Mouse (Mus musculus): ENCODE results near the gene Erf. TPM values are rescaled to one million over a fixed set of nuclear protein-coding genes. Genes with fewer than 3 reads are reported as not detected.

Erf gene
- polyA plus RNA-seq, 1 experiment from 2014 or later: 3.7 TPM

DNA sequence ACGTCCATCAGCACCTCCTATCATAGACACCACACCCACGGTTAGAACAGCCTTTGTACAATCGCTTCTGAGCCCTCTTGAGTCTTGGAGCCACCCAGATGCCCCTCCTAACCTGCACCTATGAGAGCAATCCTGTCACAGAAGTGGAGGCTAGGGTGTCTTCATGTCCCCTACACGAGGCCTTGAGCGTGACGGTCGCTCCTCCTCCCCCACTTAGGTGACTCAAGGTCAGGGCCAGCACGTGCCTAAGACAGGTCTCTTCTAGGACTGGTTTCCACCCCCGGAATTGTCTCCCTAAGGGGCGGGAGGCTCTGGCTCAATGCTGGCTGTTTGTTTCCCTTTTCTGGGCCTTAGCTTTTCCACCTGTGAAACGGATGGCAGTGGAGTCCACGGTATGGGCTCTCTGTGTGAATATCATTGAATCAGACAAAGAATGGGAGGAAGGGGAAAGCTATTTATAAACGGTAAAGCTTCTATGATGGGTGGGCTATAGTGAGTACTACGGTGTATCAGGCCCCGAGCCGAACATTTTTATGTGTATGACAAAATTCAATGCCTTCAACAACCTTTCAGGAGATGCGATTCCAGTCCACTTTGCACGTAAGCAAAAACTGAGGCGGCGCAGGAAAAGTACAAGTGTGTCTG, 30.0 kb downstream of the Erf start, which contains the start of gene Dedd2:
Gene Dedd2 (minus strand): TSS at position 159 of the 645 bp plus-strand sequence.
- peaks cover 27% of the 10 kb centered on the region for H3K4me1 ChIP-seq (ENCODE audit: control insufficient read depth, insufficient read depth, low read depth, low read length)
- H3K27ac ChIP-seq (ENCODE audit: low read depth, low read length): peak within 1 kb of the TSS; percentile 91
- ATAC-seq: no peak
- peaks cover 16% of the 10 kb centered on the region for H3K36me3 ChIP-seq (ENCODE audit: control insufficient read depth, insufficient read depth, low read length)
- H3K9ac ChIP-seq (ENCODE audit: low read depth, low read length): peak within 1 kb of the TSS; percentile 85
- peak within 1 kb of the TSS; percentile 78 for H3K4me3 ChIP-seq (ENCODE audit: low read length)
- WGBS: 9% methylated on average over 20 of the region's 20 CpGs
- H3K9me3 ChIP-seq (ENCODE audit: control insufficient read depth, low read length): no peaks in the 10 kb centered on the region
- H3K27me3 ChIP-seq (replicated peaks; ENCODE audit: control insufficient read depth, insufficient read depth, low read length): no peaks in the 10 kb centered on the region
- peak within 1 kb of the TSS; percentile 92 for H3K4me2 ChIP-seq (ENCODE audit: low read length)

DNA sequence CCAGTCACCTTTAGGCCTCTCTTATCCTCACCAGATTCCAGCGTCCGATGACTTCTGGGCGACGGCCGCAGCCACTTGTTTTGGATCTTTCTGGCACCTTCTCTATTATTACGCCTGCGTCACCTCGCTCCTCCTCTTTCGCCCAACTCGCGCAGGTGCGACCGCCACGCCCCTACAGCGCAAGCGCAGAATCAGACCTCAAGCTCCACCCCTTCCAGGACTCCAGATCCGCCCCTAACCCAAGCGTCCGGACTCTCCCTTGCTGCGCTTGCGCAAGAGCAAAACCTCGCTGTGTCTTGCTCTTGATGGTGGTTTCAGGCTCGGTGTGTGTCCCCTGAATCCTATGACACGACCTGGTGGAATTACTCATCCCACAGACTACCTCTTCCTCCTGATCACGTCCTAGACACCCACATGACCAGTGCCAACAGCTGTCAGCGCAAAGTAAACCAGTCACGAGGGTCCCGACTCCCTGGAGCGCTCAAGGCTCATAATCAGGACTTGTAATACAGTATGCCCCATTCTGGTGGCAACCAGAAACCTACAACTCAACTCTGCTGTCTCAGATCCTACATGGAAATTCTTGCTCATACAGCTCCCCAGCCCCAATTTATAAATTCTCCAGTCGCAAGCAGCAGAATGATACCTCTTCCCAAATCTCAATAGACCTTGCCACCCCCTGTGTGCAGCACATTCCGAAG, 30.7 kb downstream of the Erf start:
- H3K27me3 ChIP-seq (replicated peaks; ENCODE audit: control insufficient read depth, insufficient read depth, low read length): no peaks in the 10 kb centered on the region
- peak overlapping the region; percentile 81 for H3K27ac ChIP-seq (ENCODE audit: low read depth, low read length)
- peak overlapping the region; percentile 92 for H3K4me2 ChIP-seq (ENCODE audit: low read length)
- peak overlapping the region; percentile 82 for H3K9ac ChIP-seq (ENCODE audit: low read depth, low read length)
- H3K36me3 ChIP-seq (ENCODE audit: control insufficient read depth, insufficient read depth, low read length): peaks cover 9% of the 10 kb centered on the region; the same call in 1 of the 2 replicates
- H3K4me3 ChIP-seq (ENCODE audit: low read length): peak overlapping the region; percentile 78
- 4% methylated on average over 31 of the region's 31 CpGs for WGBS
- peak; percentile 78 for ATAC-seq
- peaks cover 27% of the 10 kb centered on the region for H3K4me1 ChIP-seq (ENCODE audit: control insufficient read depth, insufficient read depth, low read depth, low read length)
- no peaks in the 10 kb centered on the region for H3K9me3 ChIP-seq (ENCODE audit: control insufficient read depth, low read length)

- H3K27ac ChIP-seq (ENCODE audit: low read depth, low read length): peak overlapping the region; percentile 81
- peak overlapping the region; percentile 92 for H3K4me2 ChIP-seq (ENCODE audit: low read length)
- WGBS: under 1% methylated on average over 16 of the region's 16 CpGs
- no peaks in the 10 kb centered on the region for H3K27me3 ChIP-seq (replicated peaks; ENCODE audit: control insufficient read depth, insufficient read depth, low read length)
- H3K36me3 ChIP-seq (ENCODE audit: control insufficient read depth, insufficient read depth, low read length): peaks cover 4% of the 10 kb centered on the region; the same call in 1 of the 2 replicates
- H3K9ac ChIP-seq (ENCODE audit: low read depth, low read length): peak overlapping the region; percentile 82
- H3K4me3 ChIP-seq (ENCODE audit: low read length): peak overlapping the region; percentile 78
- ATAC-seq: peak; percentile 43
- no peaks in the 10 kb centered on the region for H3K9me3 ChIP-seq (ENCODE audit: control insufficient read depth, low read length)
- peaks cover 27% of the 10 kb centered on the region for H3K4me1 ChIP-seq (ENCODE audit: control insufficient read depth, insufficient read depth, low read depth, low read length)
Observed at GRCm38 (mm10) chr7:25219416-25219750, 31.2 kb downstream of the Erf start.

- peak; percentile 5; the same call in 1 of the 2 replicates for ATAC-seq
- Histone ChIP-seq H3K4me1 (ENCODE audit: control insufficient read depth, insufficient read depth, low read depth, low read length) (peaks cover 27% of the 10 kb centered on the region), H3K9ac (ENCODE audit: low read depth, low read length) (peak overlapping the region; percentile 82), H3K4me3 (ENCODE audit: low read length) (peak overlapping the region; percentile 78), H3K27me3 (replicated peaks; ENCODE audit: control insufficient read depth, insufficient read depth, low read length) (no peaks in the 10 kb centered on the region), H3K27ac (ENCODE audit: low read depth, low read length) (peak overlapping the region; percentile 81), H3K36me3 (ENCODE audit: control insufficient read depth, insufficient read depth, low read length) (no peaks in the 10 kb centered on the region), H3K4me2 (ENCODE audit: low read length) (peak overlapping the region; percentile 92), H3K9me3 (ENCODE audit: control insufficient read depth, low read length) (no peaks in the 10 kb centered on the region)
- WGBS: under 1% methylated on average over 52 of the region's 53 CpGs
Observed at GRCm38 (mm10) chr7:25218705-25219415, 31.7 kb downstream of the Erf start.

- H3K4me2 ChIP-seq (ENCODE audit: low read length): peak overlapping the region; percentile 92
- H3K27ac ChIP-seq (ENCODE audit: low read depth, low read length): no peak overlapping the region
- no peak for ATAC-seq
- 66% methylated on average over 12 of the region's 12 CpGs for WGBS
- no peak overlapping the region for H3K9ac ChIP-seq (ENCODE audit: low read depth, low read length)
- no peaks in the 10 kb centered on the region for H3K36me3 ChIP-seq (ENCODE audit: control insufficient read depth, insufficient read depth, low read length)
- no peaks in the 10 kb centered on the region for H3K27me3 ChIP-seq (replicated peaks; ENCODE audit: control insufficient read depth, insufficient read depth, low read length)
- H3K4me1 ChIP-seq (ENCODE audit: control insufficient read depth, insufficient read depth, low read depth, low read length): peaks cover 27% of the 10 kb centered on the region
- no peak overlapping the region for H3K4me3 ChIP-seq (ENCODE audit: low read length)
- H3K9me3 ChIP-seq (ENCODE audit: control insufficient read depth, low read length): no peaks in the 10 kb centered on the region
Observed at GRCm38 (mm10) chr7:25217653-25218395, 32.7 kb downstream of the Erf start.

DNA sequence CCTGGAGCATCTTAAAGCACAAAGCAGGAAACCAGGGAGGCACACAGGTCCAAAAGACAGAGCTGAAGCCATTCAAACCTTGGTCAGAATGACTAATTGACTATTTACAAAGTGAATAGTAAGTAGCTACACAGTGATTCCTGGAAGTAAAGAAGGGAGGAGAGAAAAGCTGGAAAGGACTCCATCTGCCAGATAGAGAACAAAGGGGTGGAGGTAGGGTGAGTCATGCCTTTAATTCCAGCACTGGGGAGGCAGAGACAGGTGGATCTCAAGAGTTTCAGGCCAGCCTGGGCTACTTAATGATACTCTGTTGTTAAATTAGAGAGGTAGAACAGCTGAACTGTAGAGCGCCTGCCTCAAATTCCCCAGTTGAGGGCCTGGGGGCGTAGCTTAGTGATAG, 36.4 kb downstream of the Erf start:
- ATAC-seq: no peak
- H3K9me3 ChIP-seq (ENCODE audit: control insufficient read depth, low read length): no peaks in the 10 kb centered on the region
- H3K4me1 ChIP-seq (ENCODE audit: control insufficient read depth, insufficient read depth, low read depth, low read length): peaks cover 10% of the 10 kb centered on the region
- no peak overlapping the region for H3K27ac ChIP-seq (ENCODE audit: low read depth, low read length)
- no peak overlapping the region for H3K4me2 ChIP-seq (ENCODE audit: low read length)
- no peaks in the 10 kb centered on the region for H3K27me3 ChIP-seq (replicated peaks; ENCODE audit: control insufficient read depth, insufficient read depth, low read length)
- WGBS: 92% methylated on average over 2 of the region's 2 CpGs
- no peak overlapping the region for H3K4me3 ChIP-seq (ENCODE audit: low read length)
- H3K36me3 ChIP-seq (ENCODE audit: control insufficient read depth, insufficient read depth, low read length): peaks cover 11% of the 10 kb centered on the region; the same call in 1 of the 2 replicates
- no peak overlapping the region for H3K9ac ChIP-seq (ENCODE audit: low read depth, low read length)

DNA sequence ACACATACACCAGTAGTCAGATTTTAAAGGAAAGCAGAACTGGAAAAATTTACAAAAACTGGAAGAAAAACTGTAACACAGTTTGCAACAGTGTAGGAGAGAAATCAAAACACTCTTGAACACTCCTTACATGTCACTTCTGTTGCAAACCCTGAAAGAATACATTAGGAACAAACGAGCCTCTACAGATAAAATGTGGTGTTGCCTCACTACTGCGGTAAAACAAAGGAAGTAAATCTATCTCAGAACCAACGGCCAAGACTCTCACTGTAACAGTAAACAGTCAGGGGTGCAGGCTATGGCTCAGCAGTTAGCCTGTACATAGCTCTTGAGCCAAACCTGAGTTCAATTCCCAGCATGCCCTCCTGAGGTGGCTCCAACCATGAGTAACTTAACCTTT, 37.5 kb downstream of the Erf start:
- H3K4me3 ChIP-seq (ENCODE audit: low read length): no peak overlapping the region
- H3K4me2 ChIP-seq (ENCODE audit: low read length): no peak overlapping the region
- no peaks in the 10 kb centered on the region for H3K9me3 ChIP-seq (ENCODE audit: control insufficient read depth, low read length)
- no peak overlapping the region for H3K27ac ChIP-seq (ENCODE audit: low read depth, low read length)
- H3K9ac ChIP-seq (ENCODE audit: low read depth, low read length): no peak overlapping the region
- no peak for ATAC-seq
- peaks cover 3% of the 10 kb centered on the region for H3K4me1 ChIP-seq (ENCODE audit: control insufficient read depth, insufficient read depth, low read depth, low read length)
- H3K27me3 ChIP-seq (replicated peaks; ENCODE audit: control insufficient read depth, insufficient read depth, low read length): no peaks in the 10 kb centered on the region
- H3K36me3 ChIP-seq (ENCODE audit: control insufficient read depth, insufficient read depth, low read length): peaks cover 11% of the 10 kb centered on the region
- 85% methylated on average over 3 of the region's 3 CpGs for WGBS

DNA sequence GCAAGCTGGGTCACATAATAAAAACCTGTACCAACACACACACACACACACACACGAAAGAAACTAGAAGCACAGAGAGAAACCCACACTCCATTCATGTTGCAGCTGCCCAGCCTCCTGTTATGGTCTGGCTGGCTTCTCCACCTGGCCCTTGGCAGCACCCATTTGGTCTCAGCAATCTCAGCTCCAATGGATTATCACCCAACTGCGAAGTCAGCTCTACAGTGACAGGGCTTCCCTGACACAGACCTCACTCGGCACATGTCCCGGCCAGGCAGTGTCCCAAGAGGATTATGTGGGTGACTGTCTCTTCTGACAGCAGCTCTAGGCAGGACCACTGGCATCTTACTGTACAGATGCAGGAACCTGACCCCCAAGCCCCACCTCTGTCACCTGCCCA, 40.1 kb downstream of the Erf start:
- ATAC-seq: no peak
- peaks cover 11% of the 10 kb centered on the region for H3K36me3 ChIP-seq (ENCODE audit: control insufficient read depth, insufficient read depth, low read length)
- H3K9ac ChIP-seq (ENCODE audit: low read depth, low read length): no peak overlapping the region
- no peaks in the 10 kb centered on the region for H3K9me3 ChIP-seq (ENCODE audit: control insufficient read depth, low read length)
- no peaks in the 10 kb centered on the region for H3K27me3 ChIP-seq (replicated peaks; ENCODE audit: control insufficient read depth, insufficient read depth, low read length)
- WGBS: 85% methylated on average over 4 of the region's 4 CpGs
- no peaks in the 10 kb centered on the region for H3K4me1 ChIP-seq (ENCODE audit: control insufficient read depth, insufficient read depth, low read depth, low read length)
- no peak overlapping the region for H3K4me3 ChIP-seq (ENCODE audit: low read length)
- H3K27ac ChIP-seq (ENCODE audit: low read depth, low read length): no peak overlapping the region
- no peak overlapping the region for H3K4me2 ChIP-seq (ENCODE audit: low read length)

Measured in hindbrain, embryonic 16.5 days (tissue).